8 mouse cellular contexts compared by ENCODE assay signal in the genomic region with DNA sequence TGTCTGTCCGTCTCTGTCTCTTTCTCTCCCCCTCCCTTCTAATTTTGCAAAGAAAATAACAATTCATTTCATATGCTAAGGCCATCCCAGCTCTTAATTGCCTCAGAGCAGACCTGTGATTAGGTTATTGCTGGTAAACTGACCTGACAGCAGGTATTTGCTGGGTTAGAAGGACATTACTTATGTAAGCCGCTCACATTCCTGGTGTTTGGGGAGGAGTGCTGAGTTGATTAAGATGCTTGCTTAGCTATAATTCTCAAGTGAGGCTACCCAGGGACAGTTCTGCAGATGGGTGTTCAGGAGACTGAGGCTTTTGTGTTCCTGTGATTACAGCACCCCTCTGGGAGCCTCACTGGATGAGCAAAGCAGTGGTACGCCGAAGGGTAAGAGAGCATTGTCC. TPM values are rescaled to one million over a fixed set of nuclear protein-coding genes. Genes with fewer than 3 reads are reported as not detected.
DNase-seq lines count a peak whose midpoint lies in the region; ATAC-seq and TF ChIP-seq lines count a peak whose summit lies in the region.
"Had no signal": no experiment of that assay in that cellular context is flagged by ENCODE, and none has a peak within 500 bp of the region (broad histone marks: within the 10 kb centered on the region; RNA-seq: fewer than 3 reads in every experiment).

No protein-coding gene starts in this region.

- TF ChIP-seq CTCF in stomach, postnatal 0 days (IDR thresholded peaks at IDR 0.05; ENCODE audit: low read depth) = no peak

- H3K27me3 ChIP-seq in hindbrain, embryonic 13.5 days = no peaks in the 10 kb centered on the region
- H3K27me3 ChIP-seq in hindbrain, embryonic 12.5 days = no peaks in the 10 kb centered on the region
- H3K27me3 ChIP-seq in midbrain, embryonic 16.5 days (ENCODE audit: control insufficient read depth, insufficient read depth, low read depth, low read length) = no peaks in the 10 kb centered on the region
- peaks cover 27% of the 10 kb centered on the region for H3K27me3 ChIP-seq in midbrain, embryonic 10.5 days (ENCODE audit: low read depth, poor library complexity, severe bottlenecking)
- no peaks in the 10 kb centered on the region for H3K27me3 ChIP-seq in kidney, embryonic 15.5 days
- H3K27me3 ChIP-seq in stomach, postnatal 0 days (ENCODE audit: control insufficient read depth, insufficient read depth, low read length) = no peaks in the 10 kb centered on the region

- no peak overlapping the region for H3K9ac ChIP-seq in hindbrain, embryonic 13.5 days
- no peak overlapping the region for H3K9ac ChIP-seq in hindbrain, embryonic 12.5 days
- H3K9ac ChIP-seq in midbrain, embryonic 16.5 days (ENCODE audit: low read depth, low read length) = peak overlapping the region; percentile 20; the same call in 1 of the 2 replicates
- H3K9ac ChIP-seq in kidney, embryonic 15.5 days = 0 out of 2 replicates have a peak overlapping the region, but pooled peaks have one; percentile 26
- H3K9ac ChIP-seq in stomach, postnatal 0 days (ENCODE audit: low read length) = peak overlapping the region; percentile 45

- no peak for DNase-seq in midbrain, embryonic 10.5 days (ENCODE audit: low spot score)
- DNase-seq in stomach, postnatal 0 days (ENCODE audit: low spot score) = no peak
- no peak for DNase-seq in spleen, postnatal 10 days (ENCODE audit: low spot score in 2 of 2)

- H3K36me3 ChIP-seq in hindbrain, embryonic 13.5 days = peaks cover 16% of the 10 kb centered on the region
- no peaks in the 10 kb centered on the region for H3K36me3 ChIP-seq in hindbrain, embryonic 12.5 days
- H3K36me3 ChIP-seq in midbrain, embryonic 16.5 days (ENCODE audit: control insufficient read depth, insufficient read depth, low read length) = no peaks in the 10 kb centered on the region; the same call in 1 of the 2 replicates
- peaks cover 13% of the 10 kb centered on the region; the same call in 1 of the 2 replicates for H3K36me3 ChIP-seq in midbrain, embryonic 10.5 days
- H3K36me3 ChIP-seq in kidney, embryonic 15.5 days = peaks cover 35% of the 10 kb centered on the region
- H3K36me3 ChIP-seq in stomach, postnatal 0 days (ENCODE audit: control insufficient read depth, insufficient read depth, low read length) = peaks cover 13% of the 10 kb centered on the region

- no peaks in the 10 kb centered on the region for H3K9me3 ChIP-seq in hindbrain, embryonic 13.5 days
- no peaks in the 10 kb centered on the region for H3K9me3 ChIP-seq in hindbrain, embryonic 12.5 days (replicated peaks)
- no peaks in the 10 kb centered on the region for H3K9me3 ChIP-seq in midbrain, embryonic 16.5 days (replicated peaks; ENCODE audit: control insufficient read depth, low read length, poor library complexity, severe bottlenecking)
- H3K9me3 ChIP-seq in midbrain, embryonic 10.5 days (replicated peaks) = no peaks in the 10 kb centered on the region
- H3K9me3 ChIP-seq in kidney, embryonic 15.5 days (replicated peaks) = no peaks in the 10 kb centered on the region
- H3K9me3 ChIP-seq in stomach, postnatal 0 days (ENCODE audit: control insufficient read depth, low read length) = no peaks in the 10 kb centered on the region

- no peak for ATAC-seq in hindbrain, embryonic 13.5 days (ENCODE audit: low FRiP score)
- no peak for ATAC-seq in hindbrain, embryonic 12.5 days (ENCODE audit: low FRiP score)
- ATAC-seq in midbrain, embryonic 16.5 days = no peak
- no peak for ATAC-seq in kidney, embryonic 15.5 days (replicated peaks; ENCODE audit: low FRiP score)
- ATAC-seq in stomach, postnatal 0 days (ENCODE audit: low FRiP score, low TSS enrichment) = no peak

- H3K4me3 ChIP-seq in hindbrain, embryonic 13.5 days = no peak overlapping the region
- H3K4me3 ChIP-seq in hindbrain, embryonic 12.5 days = no peak overlapping the region
- H3K4me3 ChIP-seq in midbrain, embryonic 16.5 days (ENCODE audit: low read depth, low read length) = no peak overlapping the region
- H3K4me3 ChIP-seq in midbrain, embryonic 10.5 days = no peak overlapping the region
- peak overlapping the region; percentile 27 for H3K4me3 ChIP-seq in kidney, embryonic 15.5 days (replicated peaks)
- peak overlapping the region; percentile 31 for H3K4me3 ChIP-seq in stomach, postnatal 0 days (ENCODE audit: low read depth, low read length)

- no peak overlapping the region for H3K27ac ChIP-seq in hindbrain, embryonic 13.5 days
- no peak overlapping the region for H3K27ac ChIP-seq in hindbrain, embryonic 12.5 days
- no peak overlapping the region for H3K27ac ChIP-seq in midbrain, embryonic 16.5 days (ENCODE audit: low read length)
- H3K27ac ChIP-seq in midbrain, embryonic 10.5 days (replicated peaks) = no peak overlapping the region
- no peak overlapping the region for H3K27ac ChIP-seq in kidney, embryonic 15.5 days
- H3K27ac ChIP-seq in stomach, postnatal 0 days (replicated peaks) = no peak overlapping the region
- H3K27ac ChIP-seq: macrophage had no signal

- peak overlapping the region; percentile 25 for H3K4me2 ChIP-seq in hindbrain, embryonic 13.5 days
- H3K4me2 ChIP-seq in hindbrain, embryonic 12.5 days (replicated peaks) = no peak overlapping the region; the same call in 1 of the 2 replicates
- H3K4me2 ChIP-seq in midbrain, embryonic 16.5 days (ENCODE audit: low read length) = peak overlapping the region; percentile 29
- H3K4me2 ChIP-seq in kidney, embryonic 15.5 days = peak overlapping the region; percentile 47
- peak overlapping the region; percentile 69 for H3K4me2 ChIP-seq in stomach, postnatal 0 days (replicated peaks; ENCODE audit: low read depth)

- peaks cover 16% of the 10 kb centered on the region for H3K4me1 ChIP-seq in hindbrain, embryonic 13.5 days (replicated peaks)
- no peaks in the 10 kb centered on the region; the same call in 1 of the 2 replicates for H3K4me1 ChIP-seq in hindbrain, embryonic 12.5 days
- H3K4me1 ChIP-seq in midbrain, embryonic 16.5 days (ENCODE audit: control insufficient read depth, insufficient read depth, low read length) = peaks cover 7% of the 10 kb centered on the region
- H3K4me1 ChIP-seq in midbrain, embryonic 10.5 days = peaks cover 16% of the 10 kb centered on the region
- peaks cover 24% of the 10 kb centered on the region for H3K4me1 ChIP-seq in kidney, embryonic 15.5 days
- no peaks in the 10 kb centered on the region for H3K4me1 ChIP-seq in stomach, postnatal 0 days (replicated peaks; ENCODE audit: control insufficient read depth, insufficient read depth)

- WGBS in hindbrain, embryonic 13.5 days = 67% methylated on average over 4 of the region's 4 CpGs
- 63% methylated on average over 4 of the region's 4 CpGs for WGBS in hindbrain, embryonic 12.5 days
- WGBS in midbrain, embryonic 16.5 days = 59% methylated on average over 4 of the region's 4 CpGs
- 56% methylated on average over 4 of the region's 4 CpGs for WGBS in midbrain, embryonic 10.5 days
- WGBS in kidney, embryonic 15.5 days = 51% methylated on average over 4 of the region's 4 CpGs
- 63% methylated on average over 4 of the region's 4 CpGs for WGBS in stomach, postnatal 0 days

- no peak for TF ChIP-seq EP300 in stomach, postnatal 0 days (optimal IDR thresholded peaks at IDR 0.05)

RNA-seq across cellular contexts. Expression of a gene that starts 3.8 kb away (rescaled TPM):
- 4.1 and 4.5 TPM in 2 replicates for polyA plus RNA-seq in hindbrain, embryonic 13.5 days (2015; fragmentation: Nextera tagmentation; extraction: Ambion mirVana)
- 7.4 and 8.1 TPM in 2 replicates for polyA plus RNA-seq in hindbrain, embryonic 12.5 days (2016; fragmentation: Nextera tagmentation; extraction: Ambion mirVana)
- 3.5 and 4.2 TPM in 2 replicates for polyA plus RNA-seq in midbrain, embryonic 16.5 days (2015; fragmentation: Nextera tagmentation; extraction: Ambion mirVana)
- 4.0 and 4.5 TPM in 2 replicates for polyA plus RNA-seq in midbrain, embryonic 10.5 days (2016; fragmentation: Nextera tagmentation; extraction: Ambion mirVana)
- 18.5 and 19.4 TPM in 2 replicates for polyA plus RNA-seq in kidney, embryonic 15.5 days (2015; fragmentation: Nextera tagmentation; extraction: Ambion mirVana)
- polyA plus RNA-seq in stomach, postnatal 0 days (2015; fragmentation: Nextera tagmentation; extraction: Ambion mirVana) = 23.3 and 25.2 TPM in 2 replicates

Comparison
In these comparisons a context has a peak if more than half of its experiments do, and no peak if none do; other contexts are left out.
1. H3K4me3 ChIP-seq: peak in kidney, embryonic 15.5 days (single experiment) and stomach, postnatal 0 days (single experiment); none in hindbrain, embryonic 13.5 days (single experiment), hindbrain, embryonic 12.5 days (single experiment), midbrain, embryonic 16.5 days (single experiment) and midbrain, embryonic 10.5 days (single experiment).
2. H3K9ac ChIP-seq: peak in midbrain, embryonic 16.5 days (single experiment), kidney, embryonic 15.5 days (single experiment) and stomach, postnatal 0 days (single experiment); none in hindbrain, embryonic 13.5 days (single experiment) and hindbrain, embryonic 12.5 days (single experiment).